Mouse (Mus musculus) liver, adult 2 months (tissue): ENCODE measurements around the gene Eef1akmt4. TPM values are rescaled to one million over a fixed set of nuclear protein-coding genes. Genes with fewer than 3 reads are reported as not detected.

Experiments used
- DNase-seq: peaks from one replicate; pipeline ENCODE4 v3.0.0-alpha.2; 2011; ENCODE audit warnings: low read depth, low spot score; ENCODE audit errors: extremely low read depth
- H3K27ac ChIP-seq: fragments of 200-500 bp; replicated peaks from 2 replicates; pipeline ENCODE4 v1.5.1; 2012; ENCODE audit warnings: low read depth, mild to moderate bottlenecking, control low read depth, inconsistent platforms, low read length; ENCODE audit not compliant: insufficient read depth
- H3K27me3 ChIP-seq: fragments of 200-500 bp; 2 replicates; pipeline ENCODE4 v1.6.1; 2012; ENCODE audit warnings: mild to moderate bottlenecking, moderate library complexity, low read length, inconsistent platforms; ENCODE audit not compliant: control insufficient read depth, insufficient read depth
- H3K36me3 ChIP-seq: fragments of 200-500 bp; 2 replicates; pipeline ENCODE4 v1.6.1; 2012; ENCODE audit warnings: low read length, inconsistent platforms; ENCODE audit not compliant: control insufficient read depth, insufficient read depth
- H3K4me1 ChIP-seq: fragments of 200-500 bp; 2 replicates; pipeline ENCODE4 v1.6.1; 2011; ENCODE audit warnings: low read length; ENCODE audit not compliant: control insufficient read depth, insufficient read depth
- H3K4me3 ChIP-seq: fragments of 200-500 bp; 2 replicates; pipeline ENCODE4 v1.5.1; 2011; ENCODE audit warnings: low read depth, mild to moderate bottlenecking, control low read depth, low read length, moderate library complexity; ENCODE audit not compliant: insufficient read depth
- H3K79me2 ChIP-seq: fragments of 200-500 bp; 2 replicates; pipeline ENCODE4 v1.6.1; 2012; ENCODE audit warnings: inconsistent platforms, mild to moderate bottlenecking, low read length, moderate library complexity; ENCODE audit not compliant: control insufficient read depth, insufficient read depth
- H3K9ac ChIP-seq: fragments of 200-500 bp; 2 replicates; pipeline ENCODE4 v1.6.1; 2012; ENCODE audit warnings: low read depth, mild to moderate bottlenecking, control low read depth, inconsistent platforms, low read length
- CTCF ChIP-seq: fragments of 200-500 bp; IDR thresholded peaks from 2 replicates; pipeline ENCODE4 v1.5.1; 2011; ENCODE audit warnings: low read depth, low read length, control low read depth
- POLR2A ChIP-seq: fragments of 200-500 bp; IDR thresholded peaks from 2 replicates; pipeline ENCODE4 v1.6.1; 2011; ENCODE audit warnings: low read length, control low read depth; ENCODE audit not compliant: insufficient read depth; ENCODE audit errors: extremely low read depth
- WGBS: fragments of 180-500 bp; shearing (Covaris S2); methylation state at CpG from one replicate; pipeline ENCODE4 v1.1.7; 2018; 5-methylcytosine and 5-hydroxymethylcytosine counted together
- polyA plus RNA-seq: library from polyadenylated mRNA; depleted of rRNA; stranded (reverse); fragments of >200 nt; gene quantifications from 2 replicates; pipeline ENCODE4 v1.2.3, GENCODE M21; 2012
- total RNA-seq: library from RNA; depleted of rRNA; stranded (reverse); fragments of >200 nt; gene quantifications from 2 replicates; pipeline ENCODE4 v1.2.3, GENCODE M21; 2014

Gene Eef1akmt4
- total and polyA plus RNA-seq, 2 experiments = 13.4 to 18.9 TPM

GRCm38 (mm10) chr16:20621191-20621990 lies 10.0 kb downstream of the Eef1akmt4 start, which contains the start of gene Camk2n2:
Camk2n2 (minus strand) TSS chr16:20621287.
- no peaks in the 10 kb centered on the region for H3K79me2 ChIP-seq
- no peaks in the 10 kb centered on the region for H3K27me3 ChIP-seq
- H3K36me3 ChIP-seq = no peaks in the 10 kb centered on the region
- 0 out of 2 replicates have a peak, but pooled peaks have one; percentile 3 for TF ChIP-seq POLR2A
- no peak for TF ChIP-seq CTCF
- H3K4me1 ChIP-seq = peaks cover 8% of the 10 kb centered on the region
- DNase-seq = peak; percentile 33
- H3K27ac ChIP-seq = no peak within 1 kb of the TSS
- peak within 1 kb of the TSS; percentile 72 for H3K9ac ChIP-seq
- peak within 1 kb of the TSS; percentile 84 for H3K4me3 ChIP-seq
- under 1% methylated on average over 84 of the region's 92 CpGs for WGBS

GRCm38 (mm10) chr16:20621991-20622685 lies 10.7 kb downstream of the Eef1akmt4 start:
- H3K27me3 ChIP-seq = no peaks in the 10 kb centered on the region
- peak overlapping the region; percentile 84 for H3K4me3 ChIP-seq
- no peak overlapping the region for H3K27ac ChIP-seq
- no peak for TF ChIP-seq POLR2A
- no peak for TF ChIP-seq CTCF
- no peaks in the 10 kb centered on the region for H3K36me3 ChIP-seq
- peak overlapping the region; percentile 1 for H3K9ac ChIP-seq
- under 1% methylated on average over 37 of the region's 37 CpGs for whole genome bisulfite sequencing
- peaks cover 8% of the 10 kb centered on the region for H3K4me1 ChIP-seq
- no peaks in the 10 kb centered on the region for H3K79me2 ChIP-seq
- peak; percentile 65 for DNase-seq

GRCm38 (mm10) chr16:20623211-20623610 lies 11.8 kb downstream of the Eef1akmt4 start:
- no peak overlapping the region for H3K27ac ChIP-seq
- H3K9ac ChIP-seq = no peak overlapping the region
- WGBS = 40% methylated on average over 2 of the region's 2 CpGs
- no peaks in the 10 kb centered on the region for H3K36me3 ChIP-seq
- no peak overlapping the region for H3K4me3 ChIP-seq
- H3K79me2 ChIP-seq = no peaks in the 10 kb centered on the region
- peaks cover 8% of the 10 kb centered on the region for H3K4me1 ChIP-seq
- peak; percentile 21 for DNase-seq
- H3K27me3 ChIP-seq = no peaks in the 10 kb centered on the region
- TF ChIP-seq POLR2A = no peak

- no peak overlapping the region for H3K9ac ChIP-seq
- no peaks in the 10 kb centered on the region for H3K4me1 ChIP-seq
- no peaks in the 10 kb centered on the region for H3K36me3 ChIP-seq
- no peak for DNase-seq
- no peak for TF ChIP-seq POLR2A
- no peak for TF ChIP-seq CTCF
- peaks cover 7% of the 10 kb centered on the region; the same call in 1 of the 2 replicates for H3K27me3 ChIP-seq
- 68% methylated on average over 11 of the region's 11 CpGs for WGBS
- no peak overlapping the region for H3K4me3 ChIP-seq
- H3K27ac ChIP-seq = no peak overlapping the region
- H3K79me2 ChIP-seq = no peaks in the 10 kb centered on the region
Observed at GRCm38 (mm10) chr16:20628871-20629391, 17.5 kb downstream of the Eef1akmt4 start.

- Histone ChIP-seq H3K36me3 (no peaks in the 10 kb centered on the region), H3K4me3 (peak within 1 kb of the TSS; percentile 5; the same call in 1 of the 2 replicates), H3K27ac (no peak within 1 kb of the TSS), H3K27me3 (peaks cover 7% of the 10 kb centered on the region; the same call in 1 of the 2 replicates), H3K79me2 (no peaks in the 10 kb centered on the region), H3K9ac (no peak within 1 kb of the TSS), H3K4me1 (no peaks in the 10 kb centered on the region)
- WGBS = 13% methylated on average over 54 of the region's 54 CpGs
- TF ChIP-seq CTCF = no peak
- no peak for TF ChIP-seq POLR2A
- no peak for DNase-seq
Observed at GRCm38 (mm10) chr16:20629731-20630634, 18.6 kb downstream of the Eef1akmt4 start, which contains the start of gene Ece2. Ece2 (plus strand) TSS chr16:20629828.
